Mouse (Mus musculus) urinary bladder, postnatal 4 days (tissue): ENCODE measurements around the gene Hibch.
"Not testable (repeated sequence)": the region's sequence is repeated elsewhere in the genome, so short reads cannot be mapped to it uniquely, and the experiment has no call there.

Experiments used
- DNase-seq, 2 experiments: peaks; one replicate each; pipeline ENCODE4 v3.0.0; 2021 to 2022; ENCODE audit warnings: low spot score in 2 of 2

The Hibch gene

GRCm38 (mm10) chr1:52844782-52845665 lies at the start of gene Hibch:
Gene Hibch, plus strand, starts transcription at chr1:52844929.
- DNase-seq: peak; percentile 98

DNA sequence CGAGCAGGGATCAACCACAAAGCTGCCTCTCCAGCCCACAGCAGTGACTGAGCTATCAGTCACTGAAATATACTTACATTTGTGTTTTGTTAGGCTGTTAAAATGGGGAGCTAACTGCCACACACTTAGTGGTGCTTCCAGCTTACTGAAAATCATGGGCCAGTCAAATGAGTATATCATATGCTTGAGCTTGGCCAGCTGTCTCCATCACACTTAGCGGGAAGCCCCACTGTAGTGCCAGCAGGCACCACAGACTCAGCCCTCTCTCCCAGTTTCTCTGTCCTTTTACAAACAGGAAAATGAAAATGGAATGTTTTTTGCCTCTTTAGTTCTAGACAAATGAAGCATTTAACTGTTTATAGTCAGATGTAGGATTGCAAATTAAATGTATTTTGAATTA lies 48.8 kb upstream of the Hibch start:
- DNase-seq: no peak

DNA sequence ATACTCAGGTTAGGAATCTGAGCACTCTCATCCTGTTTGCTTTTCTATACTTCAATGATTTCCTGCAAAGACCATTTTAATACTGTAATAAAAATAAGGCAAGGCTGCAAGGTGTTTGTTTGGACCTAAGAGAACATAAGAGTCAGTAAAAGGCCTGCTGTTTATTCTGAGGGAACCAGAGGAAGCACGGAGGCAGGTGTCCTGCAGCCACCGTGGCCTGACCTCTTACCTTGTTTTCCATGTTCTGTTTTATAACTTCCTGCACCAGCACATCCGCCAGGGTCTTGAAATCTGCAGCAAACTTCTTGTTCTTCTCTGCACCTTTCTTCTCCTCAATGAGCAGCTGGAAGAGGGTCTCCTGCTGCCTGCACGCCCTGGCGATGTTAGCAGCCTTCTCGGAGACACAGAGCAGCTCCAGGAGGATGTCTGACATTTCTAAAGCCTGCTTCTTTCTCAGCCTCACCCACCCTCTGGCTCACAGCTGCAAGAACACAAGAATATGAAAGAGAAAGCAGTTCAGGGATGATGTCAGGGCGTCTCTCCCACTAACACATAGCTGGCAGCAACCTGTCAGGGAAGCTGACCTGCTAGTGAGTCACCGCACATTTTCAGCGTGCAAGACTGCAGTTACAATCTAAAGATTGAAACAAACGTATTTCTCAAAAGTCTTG lies 45.5 kb upstream of the Hibch start:
- no peak for DNase-seq

DNA sequence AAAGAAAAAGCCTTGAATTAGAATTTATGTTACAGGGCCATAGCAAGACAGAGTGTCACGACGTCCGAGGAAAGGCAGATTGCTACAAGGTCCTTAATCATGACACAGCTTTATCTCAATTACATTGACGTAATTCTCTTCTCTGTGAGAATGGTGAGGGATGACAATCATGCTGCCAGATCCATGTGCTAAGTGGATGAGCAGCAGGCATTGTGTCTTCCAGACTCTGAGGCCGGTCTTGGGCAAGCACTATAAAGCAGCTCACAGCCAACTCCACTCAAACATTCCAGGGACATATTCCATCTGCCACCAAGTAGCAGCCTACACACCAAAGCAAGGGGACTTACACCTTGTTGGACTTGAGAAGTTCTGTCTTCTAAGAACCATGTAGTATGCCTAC lies 45.0 kb upstream of the Hibch start:
- DNase-seq: no peak

- no peak for DNase-seq
These were observed 44.4 kb upstream of the Hibch start for GRCm38 (mm10) chr1:52800340-52800740.

GRCm38 (mm10) chr1:52801651-52802050 lies 43.1 kb upstream of the Hibch start:
- DNase-seq: no peak

DNA sequence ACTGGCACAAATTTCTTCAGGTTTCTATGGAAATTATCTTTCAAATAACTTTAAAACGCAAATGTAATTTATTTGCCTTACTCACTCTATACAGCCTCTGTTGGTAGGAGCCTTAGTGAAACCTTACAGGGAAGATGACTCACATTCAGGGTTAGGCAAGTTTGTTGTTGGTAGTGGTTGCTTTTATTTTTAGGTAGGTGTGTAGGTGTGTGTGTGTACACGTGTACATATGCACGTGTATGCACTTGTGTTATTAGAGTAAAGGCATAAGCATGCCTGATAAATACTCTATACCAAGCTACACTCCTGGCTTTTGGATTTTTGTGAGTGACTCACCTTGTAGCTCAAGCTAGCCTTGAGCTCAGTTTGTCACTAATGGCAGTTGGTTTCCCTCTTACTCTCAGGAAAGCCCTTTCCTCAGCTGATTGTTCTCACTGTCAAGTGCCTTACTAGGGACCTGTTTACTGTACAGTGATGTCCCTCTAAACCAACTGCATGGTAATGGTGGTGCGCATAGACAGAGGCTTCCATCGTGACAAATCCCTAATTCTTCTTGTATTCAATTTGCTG lies 42.2 kb upstream of the Hibch start:
- DNase-seq: no peak

- DNase-seq: no peak
These were observed 39.7 kb upstream of the Hibch start for GRCm38 (mm10) chr1:52805041-52805440.

GRCm38 (mm10) chr1:52808456-52808855 lies 36.3 kb upstream of the Hibch start:
- DNase-seq: no peak

GRCm38 (mm10) chr1:52816232-52816891 lies 28.4 kb upstream of the Hibch start:
- DNase-seq: no peak

DNA sequence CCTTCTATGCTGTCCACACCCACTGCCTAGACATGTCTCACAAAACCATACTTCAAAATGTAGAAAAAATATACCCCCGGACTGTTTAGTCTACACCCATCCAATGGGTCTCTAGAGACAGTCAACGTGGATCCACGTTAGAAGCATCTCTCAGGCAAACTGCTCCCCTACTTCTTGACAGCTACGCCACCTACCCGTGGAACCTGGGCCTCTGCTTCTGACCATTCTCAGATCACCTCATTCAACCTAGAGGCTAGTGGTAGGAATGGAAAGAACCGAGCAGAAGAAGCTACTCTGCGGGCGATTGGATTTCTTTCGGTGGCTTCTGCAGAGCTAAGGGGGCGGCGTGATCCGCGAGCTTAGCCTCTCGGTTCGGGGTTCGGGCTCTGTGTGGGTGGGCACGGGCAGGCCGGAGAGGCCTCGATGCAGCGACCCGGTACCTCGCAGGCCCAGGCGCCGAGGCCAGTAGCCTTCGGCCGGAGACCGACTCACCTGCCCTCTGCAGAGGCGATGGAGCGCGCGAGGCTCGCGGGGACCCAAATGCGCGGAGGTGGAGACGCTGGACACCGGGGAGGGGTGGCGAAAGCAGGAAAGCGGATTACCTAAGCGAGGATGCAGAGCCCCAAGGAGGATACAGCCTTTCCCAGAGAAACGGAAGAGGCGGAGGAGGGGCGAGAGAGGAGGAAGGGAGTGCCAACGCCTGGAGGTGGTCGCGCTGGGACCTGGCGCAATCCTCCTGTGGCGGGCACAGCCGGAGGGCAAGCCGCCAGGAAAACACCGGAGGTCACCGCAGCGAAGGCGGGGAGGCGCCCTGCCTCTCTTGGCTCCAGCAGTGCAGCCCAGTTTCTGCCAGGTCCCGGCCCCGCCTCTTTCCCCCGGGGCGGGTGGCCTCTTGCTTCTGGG lies 27.6 kb upstream of the Hibch start, which contains the start of gene Inpp1:
Gene Inpp1 (minus strand): TSS at position 779 of the 903 bp plus-strand sequence.
- DNase-seq: peak; percentile 68 to 81

- DNase-seq: no peak
These were observed 26.9 kb upstream of the Hibch start for GRCm38 (mm10) chr1:52817813-52818147.

DNA sequence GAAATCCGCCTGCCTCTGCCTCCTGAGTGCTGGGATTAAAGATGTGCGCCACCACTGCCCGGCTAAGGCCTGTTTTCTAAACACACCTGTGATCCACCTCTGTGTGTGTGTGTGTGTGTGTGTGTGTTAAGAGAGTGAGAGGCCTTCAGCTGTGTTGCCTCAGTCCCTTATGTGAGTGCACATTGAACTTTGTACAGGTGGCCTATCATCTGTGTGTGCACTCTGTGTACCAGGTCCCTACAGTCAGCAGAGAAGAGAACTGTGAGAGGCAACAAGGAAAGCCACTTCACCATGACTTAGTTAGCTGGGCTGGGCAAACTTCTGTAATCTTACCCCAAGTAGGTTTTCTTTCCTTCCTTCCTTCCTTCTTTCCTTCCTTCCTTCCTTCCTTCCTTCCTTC lies 5.6 kb upstream of the Hibch start:
- DNase-seq: no peak

GRCm38 (mm10) chr1:52844354-52844753 lies 375 bp upstream of the Hibch start:
- DNase-seq: no peak

GRCm38 (mm10) chr1:52846556-52846955 lies 1.8 kb downstream of the Hibch start:
- no peak for DNase-seq

- no peak for DNase-seq
These were observed 4.7 kb downstream of the Hibch start for GRCm38 (mm10) chr1:52849422-52849821.

- not testable (repeated sequence) for DNase-seq
These were observed 9.3 kb downstream of the Hibch start for GRCm38 (mm10) chr1:52854029-52854428.

DNA sequence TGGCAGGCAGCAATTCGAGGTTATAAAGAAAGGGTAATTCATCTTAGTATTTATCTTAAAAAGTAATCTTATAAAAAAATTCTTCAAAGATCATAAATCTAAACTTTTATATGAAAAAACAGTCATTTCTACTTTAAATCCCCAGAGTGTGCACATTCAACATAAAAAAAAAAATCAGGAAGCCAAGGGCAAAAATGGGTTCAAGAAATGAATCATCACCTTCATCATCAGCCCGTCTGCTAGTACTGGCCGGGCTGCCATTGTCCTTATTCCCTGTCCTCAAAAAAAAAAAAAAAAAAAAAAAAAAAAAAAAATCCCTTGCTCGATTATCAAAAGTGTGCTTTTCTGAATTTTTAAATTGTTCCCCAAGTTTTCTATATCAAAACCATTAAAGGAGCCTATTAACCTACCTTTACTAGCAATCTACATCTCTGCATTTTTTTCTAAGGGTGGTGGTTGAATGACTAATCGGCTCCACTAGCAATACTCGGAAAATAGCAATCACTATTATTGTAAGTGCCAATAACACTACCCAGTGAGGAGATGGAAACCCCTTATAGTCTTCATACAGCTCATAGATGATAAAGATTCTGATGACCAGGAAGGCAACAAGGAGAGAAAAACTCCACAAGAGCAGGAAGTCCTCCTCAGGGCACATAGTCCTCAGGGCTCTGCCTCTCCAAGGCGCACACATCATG lies 11.3 kb downstream of the Hibch start:
- no peak for DNase-seq

- no peak for DNase-seq
These were observed 19.5 kb downstream of the Hibch start for GRCm38 (mm10) chr1:52864220-52864619.

DNA sequence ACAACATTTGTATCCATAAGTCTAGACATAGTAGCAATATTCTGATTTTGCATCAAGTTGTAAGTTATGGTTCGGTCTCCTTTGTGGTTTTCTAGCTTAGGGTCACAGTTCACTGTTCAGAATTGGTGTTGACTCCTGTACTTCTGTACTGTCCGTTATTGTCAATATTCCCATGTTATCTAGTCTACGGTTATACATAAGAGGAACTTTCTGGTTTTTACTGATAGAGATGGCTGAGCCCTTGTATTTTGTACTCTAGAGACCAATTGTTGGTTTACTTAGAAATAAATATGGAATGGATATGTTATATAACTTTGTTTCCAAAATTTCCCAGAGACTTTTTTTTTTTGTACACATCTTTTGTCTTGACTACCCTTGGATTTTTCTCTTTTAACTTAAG lies 21.3 kb downstream of the Hibch start:
- no peak for DNase-seq

- no peak for DNase-seq
These were observed 23.1 kb downstream of the Hibch start for GRCm38 (mm10) chr1:52867876-52868275.
